Mouse (Mus musculus): ENCODE data around the gene Ahcyl2. TPM values are rescaled to one million over a fixed set of nuclear protein-coding genes. Genes with fewer than 3 reads are reported as not detected.

Ahcyl2 gene
- polyA plus RNA-seq, 1 experiment from 2014 or later = 17.2 TPM

DNA sequence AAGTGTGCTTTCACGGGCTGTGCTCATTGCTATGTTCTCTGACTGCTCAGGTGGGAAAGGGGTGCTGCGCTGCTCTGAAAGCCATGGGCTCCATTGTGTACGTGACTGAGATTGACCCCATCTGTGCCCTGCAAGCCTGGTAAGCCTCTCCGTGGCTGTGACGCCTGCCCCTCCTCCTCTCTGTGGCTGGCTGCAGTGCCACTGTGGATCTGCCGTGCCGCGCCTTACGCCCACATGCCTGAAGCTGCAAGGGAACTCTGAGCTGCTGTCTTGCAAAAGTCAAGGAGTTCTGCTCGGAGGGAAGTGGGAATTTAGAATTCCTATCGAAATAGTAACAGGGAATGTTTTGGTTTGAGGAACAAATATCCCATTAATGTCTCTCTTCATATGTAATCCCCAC lies 123.3 kb downstream of the Ahcyl2 start:
- H3K27ac ChIP-seq (ENCODE audit: low read depth, low read length) = no peak overlapping the region
- H3K9ac ChIP-seq (ENCODE audit: low read depth, low read length) = no peak overlapping the region
- no peak for ATAC-seq (ENCODE audit: low FRiP score, low TSS enrichment)
- no peaks in the 10 kb centered on the region for H3K4me1 ChIP-seq (ENCODE audit: control insufficient read depth, insufficient read depth, low read length)
- H3K36me3 ChIP-seq (ENCODE audit: control insufficient read depth, insufficient read depth, low read length) = peaks cover 5% of the 10 kb centered on the region; the same call in 1 of the 2 replicates
- WGBS = 80% methylated on average over 11 of the region's 11 CpGs
- H3K9me3 ChIP-seq (ENCODE audit: control insufficient read depth, low read length) = no peaks in the 10 kb centered on the region
- no peak overlapping the region for H3K4me3 ChIP-seq (ENCODE audit: low read length)
- no peaks in the 10 kb centered on the region for H3K27me3 ChIP-seq (ENCODE audit: control insufficient read depth, insufficient read depth, low read length)
- H3K4me2 ChIP-seq (replicated peaks; ENCODE audit: low read depth, low read length) = no peak overlapping the region

DNA sequence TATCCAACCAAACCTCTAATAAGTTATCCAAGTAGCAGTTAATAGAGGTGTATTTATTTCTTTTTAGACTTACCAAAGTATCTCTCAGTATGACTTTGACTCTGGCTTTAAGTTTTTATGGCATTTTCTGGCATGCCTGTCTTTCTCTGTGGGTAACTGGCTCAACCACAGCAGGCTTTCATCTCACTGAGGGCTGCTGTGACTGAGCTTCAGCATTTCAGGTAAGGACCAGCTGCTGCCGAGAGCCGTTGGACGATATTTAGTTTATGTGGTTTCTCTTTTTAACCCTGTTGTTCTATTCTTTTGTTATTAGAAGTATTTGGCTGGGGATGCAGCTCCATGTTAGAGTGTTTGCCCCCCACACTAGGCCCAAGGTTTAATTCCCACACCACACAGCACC lies 129.2 kb downstream of the Ahcyl2 start:
- 94% methylated on average over 3 of the region's 3 CpGs for WGBS
- no peak overlapping the region for H3K9ac ChIP-seq (ENCODE audit: low read depth, low read length)
- peaks cover 11% of the 10 kb centered on the region; the same call in 1 of the 2 replicates for H3K36me3 ChIP-seq (ENCODE audit: control insufficient read depth, insufficient read depth, low read length)
- no peaks in the 10 kb centered on the region for H3K4me1 ChIP-seq (ENCODE audit: control insufficient read depth, insufficient read depth, low read length)
- no peaks in the 10 kb centered on the region for H3K9me3 ChIP-seq (ENCODE audit: control insufficient read depth, low read length)
- no peak overlapping the region for H3K4me2 ChIP-seq (replicated peaks; ENCODE audit: low read depth, low read length)
- H3K27me3 ChIP-seq (ENCODE audit: control insufficient read depth, insufficient read depth, low read length) = no peaks in the 10 kb centered on the region
- no peak overlapping the region for H3K27ac ChIP-seq (ENCODE audit: low read depth, low read length)
- ATAC-seq (ENCODE audit: low FRiP score, low TSS enrichment) = no peak
- H3K4me3 ChIP-seq (ENCODE audit: low read length) = no peak overlapping the region

DNA sequence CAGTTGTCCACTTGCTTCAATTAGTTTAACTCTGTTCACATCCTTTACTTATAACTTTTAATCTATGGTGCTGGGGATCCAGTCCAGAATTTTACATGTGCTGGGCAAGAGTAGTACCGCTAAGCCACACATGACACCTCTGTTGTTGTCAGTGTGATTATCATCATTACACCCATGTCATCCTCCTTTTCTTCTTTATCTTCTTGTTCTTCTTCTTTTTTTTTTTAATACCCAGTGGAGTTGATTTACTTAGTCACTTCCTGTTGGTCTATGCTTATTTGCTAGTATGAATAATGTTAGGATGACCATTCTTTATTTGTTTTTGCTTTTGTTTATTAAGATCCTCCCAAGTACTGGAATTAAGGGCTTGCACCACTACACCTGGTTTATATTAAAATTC lies 133.6 kb downstream of the Ahcyl2 start:
- Histone ChIP-seq H3K4me2 (replicated peaks; ENCODE audit: low read depth, low read length) (no peak overlapping the region), H3K27me3 (ENCODE audit: control insufficient read depth, insufficient read depth, low read length) (no peaks in the 10 kb centered on the region), H3K9me3 (ENCODE audit: control insufficient read depth, low read length) (no peaks in the 10 kb centered on the region), H3K4me1 (ENCODE audit: control insufficient read depth, insufficient read depth, low read length) (no peaks in the 10 kb centered on the region), H3K4me3 (ENCODE audit: low read length) (no peak overlapping the region), H3K27ac (ENCODE audit: low read depth, low read length) (no peak overlapping the region), H3K9ac (ENCODE audit: low read depth, low read length) (no peak overlapping the region), H3K36me3 (ENCODE audit: control insufficient read depth, insufficient read depth, low read length) (peaks cover 11% of the 10 kb centered on the region; the same call in 1 of the 2 replicates)
- no peak for ATAC-seq (ENCODE audit: low FRiP score, low TSS enrichment)
- WGBS = 98% methylated on average over 1 of the region's 1 CpGs

DNA sequence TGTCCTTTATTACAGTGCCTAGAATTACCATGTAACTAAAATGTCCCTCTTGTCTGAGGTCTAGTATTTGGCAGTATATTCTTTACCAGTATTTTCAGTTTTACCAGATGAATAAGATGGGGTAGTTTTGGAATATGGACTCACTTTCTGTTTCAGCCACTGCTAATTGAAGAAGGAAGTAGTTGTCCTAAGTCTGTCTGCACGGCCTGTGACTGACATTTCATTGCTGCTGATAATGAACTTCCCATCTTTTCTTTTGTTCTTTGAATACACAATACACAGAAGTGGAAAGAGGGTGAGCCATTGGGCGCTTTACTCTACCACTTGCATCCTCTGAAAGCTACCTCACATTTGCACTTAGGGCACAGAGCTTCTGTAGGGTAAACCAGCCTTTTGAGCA lies 134.4 kb downstream of the Ahcyl2 start:
- Histone ChIP-seq H3K9ac (ENCODE audit: low read depth, low read length) (no peak overlapping the region), H3K4me3 (ENCODE audit: low read length) (no peak overlapping the region), H3K36me3 (ENCODE audit: control insufficient read depth, insufficient read depth, low read length) (peaks cover 7% of the 10 kb centered on the region; the same call in 1 of the 2 replicates), H3K27ac (ENCODE audit: low read depth, low read length) (no peak overlapping the region), H3K4me1 (ENCODE audit: control insufficient read depth, insufficient read depth, low read length) (no peaks in the 10 kb centered on the region), H3K27me3 (ENCODE audit: control insufficient read depth, insufficient read depth, low read length) (no peaks in the 10 kb centered on the region), H3K4me2 (replicated peaks; ENCODE audit: low read depth, low read length) (no peak overlapping the region), H3K9me3 (ENCODE audit: control insufficient read depth, low read length) (no peaks in the 10 kb centered on the region)
- no peak for ATAC-seq (ENCODE audit: low FRiP score, low TSS enrichment)
- 81% methylated on average over 2 of the region's 2 CpGs for WGBS

DNA sequence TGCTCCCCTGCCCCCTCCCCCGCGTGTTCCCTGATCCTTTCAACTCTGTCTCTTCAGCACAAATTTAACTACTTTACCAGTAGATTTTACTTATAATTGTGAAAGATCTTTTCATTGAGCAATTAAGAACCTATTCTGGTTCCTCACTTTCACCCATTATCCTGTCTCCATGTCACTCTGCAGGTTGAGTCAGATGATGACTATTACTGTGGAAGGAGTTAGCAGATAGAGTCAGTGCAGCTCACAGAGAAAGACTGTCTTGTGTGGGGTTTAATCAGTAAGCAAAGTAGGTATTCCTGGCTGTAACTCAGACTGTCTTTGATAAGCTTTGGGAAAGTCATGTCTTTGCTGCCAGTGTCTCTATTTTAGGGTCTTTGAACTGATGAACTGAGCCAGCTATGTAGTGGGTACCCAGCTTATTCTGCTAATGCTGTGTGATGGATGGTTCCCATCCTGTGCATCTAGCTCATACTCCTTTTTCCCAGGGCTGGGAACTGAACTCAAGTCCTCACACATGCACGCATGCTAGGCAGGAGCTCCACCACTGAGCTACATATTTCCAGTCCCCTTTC lies 135.6 kb downstream of the Ahcyl2 start:
- Histone ChIP-seq H3K9ac (ENCODE audit: low read depth, low read length) (no peak overlapping the region), H3K4me3 (ENCODE audit: low read length) (no peak overlapping the region), H3K4me1 (ENCODE audit: control insufficient read depth, insufficient read depth, low read length) (no peaks in the 10 kb centered on the region), H3K27me3 (ENCODE audit: control insufficient read depth, insufficient read depth, low read length) (no peaks in the 10 kb centered on the region), H3K9me3 (ENCODE audit: control insufficient read depth, low read length) (no peaks in the 10 kb centered on the region), H3K4me2 (replicated peaks; ENCODE audit: low read depth, low read length) (no peak overlapping the region), H3K27ac (ENCODE audit: low read depth, low read length) (no peak overlapping the region), H3K36me3 (ENCODE audit: control insufficient read depth, insufficient read depth, low read length) (peaks cover 11% of the 10 kb centered on the region; the same call in 1 of the 2 replicates)
- ATAC-seq (ENCODE audit: low FRiP score, low TSS enrichment) = no peak
- 94% methylated on average over 3 of the region's 3 CpGs for WGBS

DNA sequence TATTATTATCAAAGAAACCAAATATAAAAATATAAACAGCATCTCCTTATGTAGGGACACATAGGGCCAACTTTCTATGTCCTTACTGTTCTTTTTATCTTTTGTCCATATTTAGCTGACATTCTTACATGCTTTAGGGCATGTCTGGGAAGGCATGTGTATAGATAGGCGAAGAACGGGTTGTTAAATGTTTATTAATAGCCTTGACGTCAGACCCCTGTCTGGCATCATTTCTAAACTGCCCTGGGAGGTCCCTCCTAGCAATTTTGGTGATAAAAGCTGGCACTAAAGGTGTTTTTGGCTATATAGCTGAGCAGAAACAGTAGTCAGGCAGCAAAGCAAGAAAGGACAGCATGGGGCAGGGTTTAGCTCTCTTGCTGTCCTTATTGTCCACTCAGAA lies 136.5 kb downstream of the Ahcyl2 start:
- H3K27ac ChIP-seq (ENCODE audit: low read depth, low read length) = no peak overlapping the region
- H3K9me3 ChIP-seq (ENCODE audit: control insufficient read depth, low read length) = no peaks in the 10 kb centered on the region
- no peak overlapping the region for H3K9ac ChIP-seq (ENCODE audit: low read depth, low read length)
- H3K36me3 ChIP-seq (ENCODE audit: control insufficient read depth, insufficient read depth, low read length) = peaks cover 15% of the 10 kb centered on the region; the same call in 1 of the 2 replicates
- H3K4me3 ChIP-seq (ENCODE audit: low read length) = no peak overlapping the region
- 76% methylated on average over 3 of the region's 3 CpGs for WGBS
- no peaks in the 10 kb centered on the region for H3K27me3 ChIP-seq (ENCODE audit: control insufficient read depth, insufficient read depth, low read length)
- no peaks in the 10 kb centered on the region for H3K4me1 ChIP-seq (ENCODE audit: control insufficient read depth, insufficient read depth, low read length)
- ATAC-seq (ENCODE audit: low FRiP score, low TSS enrichment) = no peak
- no peak overlapping the region for H3K4me2 ChIP-seq (replicated peaks; ENCODE audit: low read depth, low read length)

DNA sequence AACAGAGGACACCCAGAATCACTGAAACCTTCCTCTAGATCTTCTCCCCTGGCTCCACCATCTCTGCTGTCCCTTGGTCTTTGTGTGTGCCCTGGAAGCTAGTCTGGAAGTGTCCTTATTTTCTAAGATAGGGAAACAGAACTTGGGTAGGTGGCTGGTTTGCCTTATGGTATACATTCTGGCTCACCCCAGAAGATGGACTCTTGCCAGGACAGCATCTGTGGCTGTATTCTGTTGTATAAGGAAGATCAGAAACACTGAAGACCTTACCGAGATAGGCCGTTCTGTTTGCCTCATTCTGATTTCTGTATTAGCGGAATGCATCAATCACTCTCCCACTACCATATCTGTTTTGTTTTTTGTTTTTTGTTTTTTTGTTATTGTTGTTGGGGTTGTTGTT lies 142.8 kb downstream of the Ahcyl2 start:
- H3K4me2 ChIP-seq (replicated peaks; ENCODE audit: low read depth, low read length) = no peak overlapping the region
- H3K9ac ChIP-seq (ENCODE audit: low read depth, low read length) = no peak overlapping the region
- no peaks in the 10 kb centered on the region for H3K4me1 ChIP-seq (ENCODE audit: control insufficient read depth, insufficient read depth, low read length)
- peaks cover 1% of the 10 kb centered on the region; the same call in 1 of the 2 replicates for H3K27me3 ChIP-seq (ENCODE audit: control insufficient read depth, insufficient read depth, low read length)
- H3K36me3 ChIP-seq (ENCODE audit: control insufficient read depth, insufficient read depth, low read length) = peaks cover 14% of the 10 kb centered on the region; the same call in 1 of the 2 replicates
- H3K9me3 ChIP-seq (ENCODE audit: control insufficient read depth, low read length) = no peaks in the 10 kb centered on the region
- no peak for ATAC-seq (ENCODE audit: low FRiP score, low TSS enrichment)
- no peak overlapping the region for H3K4me3 ChIP-seq (ENCODE audit: low read length)
- no peak overlapping the region for H3K27ac ChIP-seq (ENCODE audit: low read depth, low read length)
- 92% methylated on average over 3 of the region's 3 CpGs for WGBS

DNA sequence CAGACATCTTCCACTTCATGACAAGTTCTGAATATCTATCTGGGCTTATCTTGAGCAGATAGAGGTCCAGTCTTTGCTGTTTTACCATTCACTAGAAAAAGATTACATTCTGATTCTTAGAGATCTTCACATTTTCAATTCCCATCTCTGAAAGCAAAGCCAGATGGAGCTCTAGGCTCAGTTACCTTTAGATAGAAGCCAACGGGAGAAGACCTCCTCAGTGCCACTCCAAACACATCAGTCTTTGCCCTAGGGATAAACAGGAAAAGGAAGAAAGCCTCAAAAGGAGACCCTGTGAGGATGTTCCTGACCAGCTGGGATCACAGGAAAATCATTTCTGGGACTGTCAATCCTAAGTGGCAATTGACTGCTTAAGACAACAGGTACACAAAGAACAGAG lies 145.9 kb downstream of the Ahcyl2 start:
- Histone ChIP-seq H3K4me2 (replicated peaks; ENCODE audit: low read depth, low read length) (no peak overlapping the region), H3K27ac (ENCODE audit: low read depth, low read length) (no peak overlapping the region), H3K9ac (ENCODE audit: low read depth, low read length) (no peak overlapping the region), H3K4me3 (ENCODE audit: low read length) (no peak overlapping the region), H3K36me3 (ENCODE audit: control insufficient read depth, insufficient read depth, low read length) (peaks cover 8% of the 10 kb centered on the region; the same call in 1 of the 2 replicates), H3K9me3 (ENCODE audit: control insufficient read depth, low read length) (no peaks in the 10 kb centered on the region), H3K27me3 (ENCODE audit: control insufficient read depth, insufficient read depth, low read length) (peaks cover 20% of the 10 kb centered on the region), H3K4me1 (ENCODE audit: control insufficient read depth, insufficient read depth, low read length) (0 out of 2 replicates have a peak, but pooled peaks cover 3% of the 10 kb centered on the region)
- 50% methylated on average over 1 of the region's 1 CpGs for WGBS
- ATAC-seq (ENCODE audit: low FRiP score, low TSS enrichment) = no peak

DNA sequence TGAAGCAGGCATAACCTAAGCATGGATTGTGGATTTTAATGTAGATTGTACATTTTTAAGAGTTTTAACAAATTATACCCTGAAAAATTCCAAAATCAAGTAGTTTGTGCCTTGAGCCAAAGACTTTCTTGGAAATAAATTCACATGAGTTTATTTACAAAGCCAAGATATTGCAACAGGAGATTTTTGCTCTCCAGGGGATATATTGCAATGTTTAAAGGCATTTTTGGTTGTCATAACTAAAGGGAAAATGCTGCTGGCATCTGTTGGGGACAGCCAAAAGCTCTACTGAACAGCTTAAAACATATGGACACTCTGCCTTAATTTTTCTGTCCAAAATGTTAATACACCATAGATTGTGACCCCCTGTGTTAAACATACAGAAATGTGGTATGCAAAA lies 146.3 kb downstream of the Ahcyl2 start:
- ATAC-seq (ENCODE audit: low FRiP score, low TSS enrichment) = no peak
- no peak overlapping the region for H3K27ac ChIP-seq (ENCODE audit: low read depth, low read length)
- peaks cover 24% of the 10 kb centered on the region for H3K27me3 ChIP-seq (ENCODE audit: control insufficient read depth, insufficient read depth, low read length)
- 0 out of 2 replicates have a peak, but pooled peaks cover 3% of the 10 kb centered on the region for H3K4me1 ChIP-seq (ENCODE audit: control insufficient read depth, insufficient read depth, low read length)
- no peak overlapping the region for H3K9ac ChIP-seq (ENCODE audit: low read depth, low read length)
- H3K9me3 ChIP-seq (ENCODE audit: control insufficient read depth, low read length) = no peaks in the 10 kb centered on the region
- no peak overlapping the region for H3K4me3 ChIP-seq (ENCODE audit: low read length)
- no peak overlapping the region for H3K4me2 ChIP-seq (replicated peaks; ENCODE audit: low read depth, low read length)
- H3K36me3 ChIP-seq (ENCODE audit: control insufficient read depth, insufficient read depth, low read length) = peaks cover 4% of the 10 kb centered on the region; the same call in 1 of the 2 replicates

Data from kidney, embryonic 14.5 days (tissue).